Mouse (Mus musculus) telencephalon, adult 2 months (tissue): ENCODE measurements at regions not wholly inside any gene's neighbourhood (a gene's known extent, or its start where the extent isn't known, plus 50 kb on each side); places are given as distances from the start of the nearest gene placed in this dataset.

Experiments
- DNase-seq: peaks from one replicate; pipeline ENCODE4 v3.0.0-alpha.2; 2011; ENCODE audit warnings: low read depth, low spot score

DNA sequence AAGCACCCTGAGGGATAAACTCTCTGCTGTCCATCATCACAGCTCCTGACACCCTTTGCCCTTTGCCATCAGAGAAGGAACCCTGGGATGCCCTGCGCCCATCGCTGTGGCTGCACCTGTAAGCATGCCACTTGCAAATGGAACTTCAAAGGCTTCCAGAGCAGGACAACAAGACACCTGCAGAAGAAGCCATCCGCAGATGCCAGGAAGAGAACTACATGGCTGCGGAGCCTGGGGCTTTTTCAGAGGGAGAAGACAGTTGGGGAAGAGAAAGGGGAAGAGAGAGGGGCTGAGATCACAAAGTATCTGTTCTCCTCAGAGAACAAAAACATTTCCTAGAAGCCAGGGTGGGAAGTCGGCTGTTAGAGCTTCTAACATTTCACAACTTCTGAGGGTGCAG, 365.2 kb upstream of the Runx1 start:
- no peak for DNase-seq

DNA sequence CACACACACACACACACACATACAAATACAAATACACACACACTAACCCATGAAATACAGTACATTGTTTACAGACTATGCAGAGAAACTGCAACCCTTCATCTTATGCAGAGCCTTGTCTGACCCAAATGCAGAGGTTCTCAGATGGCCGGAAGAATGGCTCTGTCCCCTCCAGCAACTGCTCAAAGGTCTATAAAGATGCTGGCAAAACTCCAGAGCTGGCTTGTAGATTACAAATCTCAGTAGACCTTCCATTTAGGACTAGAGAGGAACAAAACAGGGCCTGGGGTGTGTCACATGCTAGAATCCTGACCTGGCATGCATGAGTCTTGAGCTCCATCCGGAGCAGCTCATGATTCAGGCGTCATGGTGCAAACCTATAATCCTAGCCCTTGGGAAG, 364.4 kb upstream of the Runx1 start:
- DNase-seq = no peak

DNA sequence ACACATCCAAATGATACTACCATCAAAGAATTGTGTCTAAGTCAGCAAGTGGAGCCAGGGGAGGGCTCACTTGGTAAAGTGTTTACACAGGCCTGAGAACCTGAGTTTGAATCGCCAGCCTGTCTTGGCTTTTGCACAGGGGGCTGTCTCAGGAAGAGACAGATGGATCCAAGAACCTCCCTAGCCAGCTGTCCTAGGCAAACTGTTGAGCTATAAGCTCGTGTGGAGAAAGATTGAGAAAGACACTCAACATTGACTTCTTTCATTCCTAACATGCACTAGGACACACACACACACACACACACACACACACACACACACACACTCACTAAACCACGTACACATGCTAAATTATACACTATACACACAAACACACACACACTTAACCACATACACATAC, 363.9 kb upstream of the Runx1 start:
- no peak for DNase-seq

DNA sequence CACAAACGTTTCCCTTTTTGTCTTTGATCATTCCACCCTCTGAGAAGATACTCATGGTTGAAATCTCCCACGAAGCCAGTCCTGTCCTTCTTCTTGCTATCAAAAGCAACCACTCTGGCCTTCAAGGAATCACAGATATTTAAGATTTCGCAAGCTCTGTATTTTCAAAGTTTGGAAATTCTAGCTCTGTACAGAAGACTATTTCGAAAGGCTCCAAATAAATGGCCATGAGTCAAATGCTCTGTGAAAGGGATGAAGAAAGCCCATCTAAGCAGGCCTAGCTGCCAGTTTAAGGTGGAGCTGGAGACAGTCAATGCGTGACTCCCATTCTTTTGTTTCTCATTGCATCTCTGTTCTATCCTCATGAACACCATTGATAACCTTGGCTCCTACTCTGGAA, 363.5 kb upstream of the Runx1 start:
- DNase-seq = no peak

DNA sequence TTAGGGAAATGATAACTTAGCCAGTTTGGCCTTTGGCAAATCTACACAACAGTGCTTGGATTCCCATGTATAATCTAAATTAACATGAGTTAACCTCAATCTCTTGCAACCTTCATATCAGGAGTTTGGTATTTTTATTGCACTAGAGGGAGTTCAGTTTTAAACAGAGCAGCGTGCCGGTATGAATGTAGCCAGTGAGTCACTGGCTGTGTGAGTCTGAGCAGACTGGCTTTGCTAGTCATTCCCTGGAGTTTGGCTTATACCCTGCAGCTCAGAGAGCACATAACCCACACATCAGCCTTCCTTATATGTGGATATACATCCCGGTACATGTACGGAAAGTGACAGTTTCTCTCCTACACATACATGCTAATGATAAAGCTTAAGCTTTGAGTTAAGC, 360.6 kb upstream of the Runx1 start:
- peak; percentile 16 for DNase-seq

DNA sequence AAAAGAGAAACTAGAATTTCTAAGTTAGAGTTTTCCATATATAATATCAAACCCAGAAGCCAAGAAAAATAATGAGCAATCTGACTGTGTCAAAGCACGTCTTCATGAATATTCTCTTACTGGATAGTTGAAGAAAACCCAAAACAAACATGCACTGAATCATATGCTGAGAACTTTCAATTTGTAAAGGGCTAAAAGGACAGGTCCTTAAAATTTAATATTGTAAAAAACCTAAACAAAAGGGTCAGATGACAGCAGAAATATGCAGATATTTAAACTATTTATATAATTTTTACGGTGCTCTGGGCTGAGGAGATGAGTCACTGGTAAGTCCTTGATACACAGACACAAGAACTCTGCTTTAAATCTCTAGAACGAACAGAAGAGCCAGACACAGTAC, 356.7 kb upstream of the Runx1 start:
- DNase-seq = no peak

DNA sequence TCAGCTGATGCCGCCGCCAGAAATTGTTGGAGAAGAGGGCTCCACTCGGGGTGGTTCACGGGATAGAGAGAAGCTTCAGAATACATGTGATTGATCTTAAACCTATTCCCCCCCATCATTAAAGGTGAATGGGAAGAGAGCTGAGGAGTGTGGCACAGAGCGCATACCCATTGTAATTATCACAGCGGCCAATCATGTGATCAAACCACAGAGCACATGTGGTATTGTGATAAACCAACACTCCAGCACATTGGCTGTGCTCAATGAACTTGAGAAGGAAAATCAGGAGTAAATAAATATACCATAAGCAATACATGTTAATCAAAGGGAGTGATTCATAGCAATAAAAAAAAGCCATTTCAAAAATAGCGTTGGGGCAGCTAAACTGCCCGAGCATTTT, 355.5 kb upstream of the Runx1 start:
- no peak for DNase-seq

DNA sequence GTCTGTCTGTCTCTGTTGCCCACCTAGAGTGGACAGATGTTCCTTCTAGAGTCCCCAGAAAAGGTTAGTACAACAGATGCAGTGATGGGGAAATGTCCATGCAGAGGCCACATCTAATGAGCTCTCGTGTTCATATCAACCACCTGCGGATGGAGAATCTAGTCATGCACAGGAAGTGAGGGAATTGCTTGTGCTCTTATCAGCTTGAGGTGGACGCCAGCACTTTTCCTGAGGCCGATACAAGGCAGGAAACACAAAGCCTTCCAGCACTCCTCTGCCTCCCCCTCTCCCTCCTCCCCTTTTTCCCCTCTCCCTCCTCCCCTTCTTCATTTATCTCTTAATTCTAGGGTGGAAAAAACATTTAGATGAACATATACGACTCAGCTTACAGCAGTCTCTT, 354.3 kb upstream of the Runx1 start:
- no peak for DNase-seq

DNA sequence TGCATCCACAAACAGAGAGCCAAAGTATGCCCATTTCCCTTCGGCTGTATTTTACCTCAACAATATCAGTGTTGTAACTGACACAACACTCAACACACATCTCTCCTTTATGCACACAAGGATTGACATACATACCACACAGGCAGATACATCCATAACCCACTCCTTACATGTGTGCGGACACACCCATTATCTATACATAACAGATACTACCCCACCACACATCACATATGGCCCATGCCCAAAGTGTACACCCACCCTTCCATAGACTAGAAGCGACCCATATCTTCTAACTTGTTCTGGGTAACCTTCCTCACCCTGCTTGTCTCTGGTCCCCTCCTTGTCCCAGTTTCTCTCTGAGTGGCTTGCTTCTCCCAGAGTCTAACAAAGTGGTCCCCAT, 340.7 kb upstream of the Runx1 start:
- no peak for DNase-seq

DNA sequence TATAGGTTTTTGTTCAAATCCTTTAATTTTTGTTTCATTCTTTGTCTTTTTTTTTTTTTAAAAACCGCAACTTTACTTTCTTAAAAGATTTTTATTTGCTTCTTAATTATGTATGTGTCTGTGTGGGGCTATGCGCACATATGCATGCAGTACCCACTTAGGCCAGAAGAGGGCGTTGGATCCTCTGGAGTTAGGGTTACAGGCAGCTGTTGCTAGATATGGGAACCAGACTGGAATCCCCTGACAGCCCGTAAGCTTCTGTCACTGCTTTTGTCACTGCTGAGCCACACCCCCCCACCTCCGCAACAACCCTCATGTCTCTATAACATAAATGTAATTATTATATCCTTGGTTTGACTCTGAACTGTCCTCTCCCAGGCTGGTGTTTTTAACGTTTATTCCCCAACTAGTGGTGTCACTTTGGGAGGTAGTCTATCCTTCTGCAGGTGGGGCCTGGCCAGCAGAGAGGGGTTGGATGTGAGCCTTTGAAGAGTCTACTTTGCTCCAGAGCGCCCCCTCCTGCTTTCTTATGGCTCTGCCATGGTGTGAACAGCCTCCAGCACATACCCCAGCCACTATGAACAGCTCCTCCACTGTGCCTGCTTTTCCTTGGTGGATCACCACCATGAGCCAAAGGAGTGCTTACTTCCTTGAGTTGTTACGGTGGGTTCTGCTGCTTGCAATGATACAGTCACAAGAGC, 332.7 kb upstream of the Runx1 start:
- no peak for DNase-seq

DNA sequence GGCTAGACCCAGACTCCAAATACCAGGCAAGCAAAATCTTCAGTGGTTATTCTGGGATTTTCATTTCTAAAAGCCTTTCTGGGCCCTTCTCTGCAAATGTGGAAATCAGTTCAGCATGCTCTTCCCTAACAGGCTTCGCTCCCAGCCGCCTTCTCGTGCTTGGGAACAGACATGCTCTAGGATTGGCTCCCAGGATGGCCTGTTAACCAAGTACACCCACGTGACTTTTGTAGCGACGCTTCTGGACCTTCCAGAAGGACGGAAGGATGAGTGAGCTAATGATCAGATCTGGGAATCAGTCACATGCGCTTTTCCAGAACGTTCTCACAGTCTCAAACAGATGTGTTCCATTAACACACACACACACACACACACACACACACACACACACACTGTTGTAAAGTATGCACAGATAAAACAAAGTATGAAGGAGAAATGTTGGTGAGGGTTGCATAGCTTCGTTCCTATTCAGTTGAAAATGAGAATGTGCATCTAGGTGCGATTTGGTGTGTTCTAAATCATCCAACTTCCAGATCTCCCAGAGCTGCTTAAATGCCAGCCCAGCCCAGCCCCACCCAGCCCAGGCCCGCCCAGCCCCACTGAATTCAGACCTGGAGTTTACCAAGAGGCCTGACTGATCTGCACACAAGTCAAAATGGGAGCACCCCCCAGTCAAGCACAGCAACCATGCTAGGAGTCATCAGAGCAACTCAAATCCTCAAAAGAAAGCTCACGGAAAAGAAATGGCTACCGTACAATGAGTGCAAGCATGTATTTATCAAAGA, 327.8 kb upstream of the Runx1 start:
- no peak for DNase-seq

DNA sequence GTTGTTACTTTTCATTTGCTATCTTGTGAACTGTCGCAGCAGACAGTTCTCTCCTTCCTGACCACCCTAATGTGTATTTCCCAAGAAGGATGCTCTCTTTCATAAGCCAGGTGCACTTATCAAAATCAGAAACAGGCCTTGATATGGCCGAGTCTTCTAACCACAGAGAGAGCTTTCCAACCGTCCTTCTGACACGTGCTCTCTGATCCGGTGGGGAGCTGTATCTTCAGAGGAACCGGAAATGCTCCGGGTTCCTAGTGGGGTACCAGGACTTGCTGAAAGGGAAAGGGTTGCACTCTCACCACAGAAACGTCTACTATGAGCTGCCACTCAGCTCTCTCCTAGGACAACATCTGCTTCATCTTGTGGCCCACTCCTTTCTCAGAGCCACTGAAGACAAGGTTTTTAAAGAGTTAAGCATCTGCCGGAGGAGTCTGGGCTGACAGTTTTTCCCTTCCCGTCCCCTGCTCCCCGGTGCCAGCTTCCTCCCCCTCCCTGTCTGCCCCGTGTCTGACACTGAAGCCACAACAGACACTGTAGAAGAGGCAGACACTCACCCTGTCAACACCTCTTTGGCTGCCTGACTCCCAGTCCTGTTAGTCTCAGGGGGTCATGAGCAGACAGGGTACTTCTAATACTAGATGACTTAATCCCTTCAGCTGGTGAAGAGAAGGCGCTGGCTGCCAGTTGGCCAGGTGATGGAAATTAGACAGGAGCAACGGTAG, 327.0 kb upstream of the Runx1 start:
- DNase-seq = no peak

DNA sequence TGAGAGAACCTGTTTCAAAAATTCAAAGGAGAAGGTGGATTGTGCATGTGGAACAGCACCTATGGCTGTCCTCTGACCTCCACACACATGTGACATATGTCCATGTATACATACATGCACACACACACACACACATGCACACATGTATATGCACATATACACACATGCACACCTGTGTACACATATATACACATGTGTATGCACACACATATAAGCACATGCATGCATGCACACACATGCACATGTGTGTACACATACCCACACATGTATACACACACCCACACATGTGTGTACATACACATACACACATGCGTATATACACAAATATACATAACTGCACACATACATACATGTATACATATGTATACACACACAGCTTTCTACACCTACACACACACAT, 326.1 kb upstream of the Runx1 start:
- DNase-seq = no peak

DNA sequence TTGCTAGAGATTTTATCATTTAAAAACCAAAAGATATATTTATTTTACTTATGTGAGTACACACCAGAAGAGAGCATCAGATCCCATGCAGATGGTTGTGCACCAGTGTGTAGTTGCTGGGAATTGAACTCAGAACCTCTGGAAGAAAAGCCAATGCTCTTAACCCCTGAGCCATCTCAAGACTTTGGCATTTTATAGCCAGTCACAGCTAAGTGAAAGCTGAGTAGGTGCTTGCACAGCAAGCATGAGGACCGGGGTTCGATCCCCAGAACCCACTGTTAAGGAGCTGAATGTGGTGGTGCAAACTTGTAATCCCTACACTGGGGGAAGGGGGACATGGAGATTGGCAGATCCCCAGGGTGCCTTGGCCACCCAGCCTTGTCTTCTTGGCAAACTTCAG, 325.7 kb upstream of the Runx1 start:
- DNase-seq = no peak

DNA sequence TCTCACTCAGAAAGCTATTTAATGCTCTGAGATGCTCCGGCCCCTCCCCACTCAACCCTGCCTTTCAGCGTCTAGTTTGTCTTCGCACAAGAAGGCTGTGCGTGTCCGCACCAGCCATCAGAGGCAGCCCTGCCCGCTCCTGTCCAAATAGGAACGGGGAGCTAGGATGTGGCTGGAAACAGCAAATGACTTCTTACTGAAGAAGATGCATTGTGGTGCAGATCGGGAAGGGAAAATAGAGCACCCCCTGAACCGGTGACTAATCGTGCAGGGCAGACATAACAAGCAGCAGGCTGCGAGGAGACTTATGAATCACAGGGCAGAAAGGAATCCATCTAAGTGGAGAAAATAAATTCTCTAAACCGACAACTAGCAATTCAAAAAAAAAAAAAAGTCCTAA, 324.5 kb upstream of the Runx1 start:
- peak; percentile 26 for DNase-seq

DNA sequence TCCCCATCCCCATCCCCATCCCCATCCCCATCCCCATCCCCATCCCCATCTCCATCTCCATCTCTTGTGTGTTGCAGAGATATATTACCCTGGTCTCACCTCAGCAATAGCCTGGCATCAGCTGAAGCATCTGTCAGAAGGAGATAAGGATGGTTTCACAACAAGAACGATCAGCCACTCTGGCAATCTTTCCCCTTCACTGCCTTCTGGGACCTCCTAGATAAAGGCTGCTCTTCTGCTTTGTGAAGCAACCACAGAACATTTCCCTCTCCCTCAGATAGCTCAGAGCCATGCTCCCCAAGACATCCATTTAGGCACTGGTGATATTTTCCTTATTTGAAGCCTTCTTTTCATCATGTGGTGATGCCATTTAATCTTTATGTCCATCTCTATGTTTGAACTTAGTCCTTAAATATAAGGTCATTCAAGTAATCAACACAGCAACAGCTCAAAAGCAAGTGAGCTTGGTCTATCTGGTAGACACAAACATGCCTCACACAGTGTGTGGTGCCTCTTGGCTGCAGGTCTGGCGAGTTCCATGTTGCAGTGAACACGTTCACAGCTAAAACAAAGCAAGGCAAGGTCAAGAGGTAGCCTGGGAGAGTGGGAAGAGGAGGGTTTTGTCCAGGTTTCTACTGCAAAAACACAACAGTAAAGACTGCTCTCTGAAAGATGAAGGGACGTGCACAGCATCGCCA, 321.7 kb upstream of the Runx1 start:
- DNase-seq = no peak

DNA sequence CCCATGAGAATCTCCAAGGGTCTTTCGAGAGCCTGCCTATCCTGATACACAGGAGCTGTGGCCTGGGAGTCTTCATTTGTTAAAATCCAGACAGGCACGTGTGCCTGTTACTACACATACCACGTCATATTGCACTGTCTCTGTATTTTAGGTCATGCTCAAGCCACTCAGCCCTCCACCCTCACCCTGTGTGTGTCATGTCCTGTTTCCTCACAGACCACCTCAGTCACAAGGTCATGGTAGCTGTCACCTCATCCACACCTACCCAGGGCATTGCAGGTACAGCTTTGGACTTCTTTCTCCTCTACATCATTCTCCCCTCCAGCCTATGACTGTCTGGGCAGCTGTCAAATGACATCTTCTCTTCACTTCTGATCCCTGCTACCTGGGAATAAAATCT, 320.9 kb upstream of the Runx1 start:
- DNase-seq = no peak

DNA sequence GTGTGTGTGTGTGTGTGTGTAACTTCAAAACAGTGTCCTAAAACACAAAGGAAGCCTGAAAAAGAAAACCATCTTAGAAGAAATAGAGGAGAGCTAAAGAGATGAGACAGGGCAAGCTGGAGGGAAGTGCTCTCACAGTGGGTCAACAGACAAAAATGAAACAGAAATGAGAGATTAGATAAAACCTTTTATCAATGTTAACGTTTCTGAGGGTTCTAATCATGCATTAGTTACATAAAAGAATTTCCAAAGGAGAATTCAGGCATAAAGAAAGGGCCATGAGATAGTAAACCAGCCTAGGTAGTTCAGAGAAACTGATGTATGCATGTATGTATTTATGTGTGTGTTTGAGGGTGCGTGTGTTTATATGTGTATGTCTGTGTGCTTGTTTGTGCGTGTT, 319.7 kb upstream of the Runx1 start:
- no peak for DNase-seq

DNA sequence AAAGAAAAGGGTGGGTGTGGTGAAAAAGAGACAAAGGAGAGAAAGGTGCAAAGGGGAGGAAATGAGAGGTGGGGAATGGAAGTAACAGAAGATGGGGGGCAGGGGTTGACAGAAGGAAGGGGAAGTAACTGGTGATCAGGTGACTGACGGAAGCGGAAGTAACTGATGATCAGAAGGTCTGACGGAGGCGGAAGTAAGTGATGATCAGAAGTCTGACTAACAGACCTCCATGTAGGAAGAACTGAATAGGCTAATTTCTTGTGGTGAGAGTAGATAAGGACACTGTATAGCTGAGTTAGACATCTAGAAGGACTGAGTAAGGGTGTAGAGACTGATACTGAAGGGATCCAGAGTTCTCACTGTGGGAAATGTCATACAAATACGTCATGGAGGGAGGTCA, 318.1 kb upstream of the Runx1 start:
- DNase-seq = no peak

DNA sequence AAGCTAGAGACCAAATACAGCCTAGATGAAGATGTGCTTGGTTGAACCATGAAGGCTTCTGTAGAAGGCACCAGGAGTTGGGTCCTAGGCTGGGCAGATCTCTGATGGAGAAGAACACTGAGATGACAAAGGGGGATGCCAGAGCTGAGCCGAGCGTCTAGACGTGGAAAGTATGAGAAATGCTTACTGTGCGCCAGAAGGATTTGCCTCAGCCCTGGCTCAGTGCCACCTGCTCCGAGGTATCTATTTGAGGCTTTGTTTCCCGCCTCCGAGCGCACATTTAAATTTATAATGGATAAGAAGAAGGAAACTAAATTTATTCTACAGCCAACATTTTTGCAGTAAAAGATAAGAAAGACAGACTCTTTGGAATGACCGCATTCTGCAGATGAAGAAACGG, 317.2 kb upstream of the Runx1 start:
- DNase-seq = peak; percentile 71

DNA sequence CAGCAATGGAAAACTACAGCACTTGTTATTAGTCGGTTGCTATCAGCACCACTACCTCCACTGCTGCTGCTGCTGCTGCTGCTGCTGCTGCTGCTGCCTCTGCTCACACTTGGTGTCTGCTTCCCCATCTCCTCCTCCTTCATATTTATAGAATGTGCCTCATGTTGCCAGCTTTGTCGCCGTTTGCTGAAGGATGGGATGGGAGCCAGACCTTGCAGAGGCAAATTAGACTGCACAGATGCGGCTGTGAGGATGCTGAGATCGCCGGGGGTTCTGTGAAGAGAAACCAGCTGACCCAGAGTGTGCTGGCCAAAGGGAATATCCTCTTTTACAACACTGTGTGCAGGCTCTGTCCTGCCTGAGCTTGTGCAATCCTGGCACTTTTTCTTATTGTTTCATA, 316.0 kb upstream of the Runx1 start:
- DNase-seq = peak; percentile 27

DNA sequence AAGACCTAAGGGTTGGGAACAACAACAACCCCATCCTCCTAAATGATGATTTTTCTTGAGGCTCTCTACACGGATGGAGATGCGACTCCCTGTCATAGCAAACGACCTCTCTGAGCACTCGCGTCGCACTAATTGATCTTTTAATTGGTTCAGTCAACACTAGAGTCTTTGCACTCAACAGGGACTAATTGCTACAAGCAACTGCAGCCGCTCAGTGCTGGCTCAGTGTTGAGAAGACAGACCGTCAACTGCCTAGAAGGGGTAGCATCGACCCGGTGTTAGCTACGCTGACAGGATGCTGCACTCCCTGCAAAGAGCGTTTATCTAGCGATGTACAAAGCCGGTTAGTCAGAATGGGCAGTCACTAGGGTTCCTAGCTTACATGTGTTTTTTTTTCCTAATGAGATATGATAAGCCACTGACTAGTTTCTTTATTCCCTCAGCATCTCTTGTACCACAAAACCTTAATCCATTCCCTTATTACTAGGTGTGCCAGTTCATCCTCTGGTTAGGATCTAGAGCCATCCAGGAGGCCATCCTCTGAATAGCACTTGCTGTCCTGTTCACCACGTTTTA, 314.7 kb upstream of the Runx1 start:
- DNase-seq = no peak
